Mouse (Mus musculus): ENCODE results near the gene Cript.
"Not testable (repeated sequence)": the region's sequence is repeated elsewhere in the genome, so short reads cannot be mapped to it uniquely, and the experiment has no call there.

The Cript gene

DNA sequence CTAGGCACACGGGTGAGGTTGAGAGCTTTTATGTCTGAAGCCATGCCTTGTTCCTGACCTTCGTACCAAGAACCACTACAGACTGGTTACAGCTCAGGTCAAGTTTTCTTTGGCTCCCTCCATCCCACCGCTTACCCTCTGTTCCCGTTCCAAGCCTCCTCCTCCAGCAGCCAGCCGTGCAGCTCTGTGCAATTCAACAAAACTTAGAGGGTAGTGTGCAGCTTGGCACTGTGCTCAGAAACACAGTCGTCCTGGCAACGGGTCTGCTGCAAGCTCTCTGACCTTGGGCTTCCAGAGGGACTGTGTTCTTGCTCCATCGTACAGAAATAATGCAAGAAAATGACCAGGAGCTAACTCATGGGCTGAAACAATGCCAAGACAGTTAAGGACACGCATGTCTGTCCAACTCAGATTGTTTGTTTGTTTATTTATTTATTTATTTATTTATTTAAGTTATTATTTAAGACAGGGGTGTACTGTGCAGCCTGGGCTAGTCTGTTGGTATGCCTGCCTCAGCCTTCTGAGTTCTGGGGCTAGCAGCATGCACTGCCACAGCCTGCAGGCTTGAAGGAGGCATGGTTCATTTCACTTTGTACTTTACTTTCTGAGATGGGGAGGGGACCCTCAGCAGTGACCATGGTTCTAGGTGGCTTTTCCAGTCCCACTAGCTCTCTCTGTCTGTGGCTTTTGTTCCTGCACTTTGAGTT lies 25.3 kb downstream of the Cript start:
- DNase-seq = no peak

DNA sequence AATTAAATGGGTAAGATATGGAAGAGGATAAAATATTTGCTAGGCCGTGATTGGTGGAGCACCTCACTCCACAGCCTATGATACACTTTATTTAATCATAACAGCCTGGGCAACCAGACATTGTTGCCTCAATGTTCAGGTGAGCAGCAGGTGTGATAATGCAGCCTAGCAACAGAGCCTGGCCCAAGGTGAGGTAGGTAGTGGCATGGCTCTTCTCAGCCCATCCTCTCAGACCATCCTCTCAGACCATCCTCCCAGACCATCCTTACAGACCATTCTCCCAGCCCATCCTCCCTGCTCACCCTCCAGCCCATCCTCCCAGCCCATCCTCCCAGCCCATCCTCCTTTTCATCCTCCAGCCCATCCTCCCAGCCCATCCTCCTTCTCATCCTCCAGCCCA lies 26.3 kb downstream of the Cript start:
- DNase-seq = no peak

DNA sequence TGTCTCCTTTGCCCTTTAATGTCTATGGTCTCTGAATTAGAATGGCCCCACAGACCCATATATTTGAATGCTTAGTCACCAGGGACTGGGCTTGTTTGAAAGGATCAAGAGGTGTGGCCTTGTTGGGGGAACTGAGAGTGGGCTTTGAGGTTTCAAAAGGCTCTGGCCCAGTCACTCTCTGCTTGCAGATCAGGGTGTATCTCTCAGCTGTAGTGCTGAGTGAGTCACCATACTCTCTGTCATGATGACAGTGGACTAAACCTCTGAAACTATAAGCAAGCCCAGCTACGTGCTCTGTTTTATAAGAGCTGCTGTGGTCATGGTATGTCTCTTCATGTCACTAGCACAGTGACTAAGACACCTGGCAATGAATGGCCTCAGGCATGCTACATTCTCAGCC lies 27.1 kb downstream of the Cript start:
- no peak for DNase-seq

DNA sequence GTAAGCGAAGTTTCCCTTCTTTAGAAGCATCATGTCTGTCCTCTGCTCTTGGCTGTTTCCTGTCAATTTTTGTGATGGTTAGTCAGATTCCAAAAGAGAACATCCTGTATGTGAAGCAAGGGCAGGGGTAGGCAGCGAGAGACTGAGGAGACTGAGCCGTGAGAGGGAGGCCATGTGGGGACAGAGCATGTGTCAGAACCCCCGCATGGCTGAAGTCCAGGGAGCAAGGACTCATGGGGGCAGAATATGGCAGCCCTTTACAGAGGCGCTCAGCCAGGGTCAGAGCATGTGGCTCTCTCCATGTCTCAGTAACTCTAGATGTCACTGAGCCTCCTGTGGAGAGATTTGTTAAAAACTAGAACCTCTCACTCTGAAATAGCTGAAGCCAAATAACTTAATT lies 28.6 kb downstream of the Cript start:
- DNase-seq = no peak

DNA sequence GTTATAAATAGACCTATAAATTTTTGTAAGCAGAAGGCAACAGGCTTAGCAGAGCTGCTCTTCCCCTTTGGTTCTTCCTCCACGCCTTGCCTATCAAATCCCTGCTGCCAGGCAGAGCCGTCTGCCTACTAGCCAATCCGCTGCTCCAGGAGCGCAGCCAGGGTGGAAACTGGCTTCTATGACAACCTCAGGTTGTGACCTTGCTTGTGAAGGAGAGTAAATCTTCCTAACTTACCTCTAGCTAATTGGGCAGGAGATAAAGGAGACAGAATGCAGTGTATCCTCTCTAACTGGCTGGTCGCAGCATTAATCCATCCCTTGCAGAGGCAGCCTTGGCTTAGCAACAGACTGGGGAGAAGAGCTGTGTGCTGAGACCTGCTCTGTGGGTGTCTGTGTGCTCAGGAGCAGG lies 29.7 kb downstream of the Cript start:
- peak; percentile 29 for DNase-seq

DNA sequence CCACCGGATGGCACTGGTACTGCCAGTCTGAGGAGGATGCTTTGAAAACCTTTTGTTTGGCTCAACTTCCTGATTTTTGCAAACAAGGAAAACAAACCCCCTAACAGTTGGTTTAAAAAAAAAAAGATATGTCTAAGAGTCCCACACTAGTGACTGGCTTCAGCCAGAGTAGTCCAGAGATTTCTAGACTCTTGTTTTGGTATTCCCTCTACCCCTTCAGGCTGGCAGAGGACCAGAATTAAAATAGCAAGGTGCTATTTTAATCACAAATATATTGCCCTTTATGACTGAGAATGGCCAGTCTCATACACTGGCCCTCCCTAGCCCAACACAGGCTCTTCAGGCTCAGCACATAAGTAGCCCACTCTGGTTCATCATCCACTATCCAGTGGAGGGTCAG lies 30.3 kb downstream of the Cript start:
- no peak for DNase-seq

DNA sequence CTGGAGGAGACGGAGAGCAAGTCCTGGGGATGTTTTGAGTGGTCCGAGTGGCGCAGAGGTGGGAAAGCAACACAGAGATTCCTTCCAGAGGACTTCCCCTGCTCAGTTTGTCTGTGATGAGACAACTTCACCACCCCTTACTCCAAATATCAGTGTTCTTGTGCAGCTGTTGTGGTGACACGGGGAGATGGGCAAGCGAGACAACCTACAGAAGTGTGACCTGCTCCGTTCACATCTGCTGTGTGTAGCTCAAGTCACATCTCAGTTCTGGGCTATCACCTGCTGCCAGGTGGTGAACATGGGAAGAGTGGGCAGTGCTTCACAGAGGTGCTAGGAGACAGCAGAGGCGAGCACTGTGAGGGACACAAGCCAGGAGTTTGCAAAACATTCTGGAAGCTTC lies 31.4 kb downstream of the Cript start:
- DNase-seq = no peak

DNA sequence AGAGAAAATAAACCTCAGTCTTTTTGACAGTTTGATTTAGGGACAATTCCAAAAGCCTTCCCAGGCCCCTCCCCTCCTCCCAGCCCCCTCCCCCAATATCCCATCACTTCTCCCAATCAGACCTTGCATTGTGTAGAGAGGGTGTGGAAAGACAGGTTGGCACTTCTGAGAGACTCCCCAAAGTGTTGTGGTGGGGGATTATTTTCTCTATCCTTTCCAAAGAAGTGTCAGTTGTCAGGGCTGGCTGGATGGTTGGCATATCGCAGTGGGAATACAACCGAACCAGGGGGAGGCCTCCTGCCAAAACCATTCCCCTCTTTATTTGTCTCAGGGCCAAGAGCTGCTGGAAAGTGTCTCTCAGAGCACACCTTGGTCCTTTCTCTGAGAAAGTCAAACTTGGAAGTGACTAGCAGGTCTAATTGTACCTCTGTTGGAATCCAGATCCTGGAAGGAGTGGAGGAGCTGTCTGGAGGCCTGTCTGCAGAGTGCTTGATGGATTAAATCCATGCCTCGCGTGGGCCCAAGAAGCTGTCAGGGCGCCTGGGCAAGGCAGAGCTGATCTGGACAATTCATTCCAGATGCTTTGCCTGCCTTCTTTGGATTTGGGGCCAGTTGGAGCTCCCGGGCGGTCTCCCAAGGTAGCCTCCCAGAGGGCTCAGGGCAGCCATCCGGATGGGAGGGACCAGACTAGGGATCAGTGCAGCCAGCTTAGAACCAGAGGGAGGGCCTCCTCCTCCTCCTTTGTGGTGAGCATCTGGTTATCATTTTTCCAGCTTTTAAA lies 32.3 kb downstream of the Cript start:
- DNase-seq = no peak

DNA sequence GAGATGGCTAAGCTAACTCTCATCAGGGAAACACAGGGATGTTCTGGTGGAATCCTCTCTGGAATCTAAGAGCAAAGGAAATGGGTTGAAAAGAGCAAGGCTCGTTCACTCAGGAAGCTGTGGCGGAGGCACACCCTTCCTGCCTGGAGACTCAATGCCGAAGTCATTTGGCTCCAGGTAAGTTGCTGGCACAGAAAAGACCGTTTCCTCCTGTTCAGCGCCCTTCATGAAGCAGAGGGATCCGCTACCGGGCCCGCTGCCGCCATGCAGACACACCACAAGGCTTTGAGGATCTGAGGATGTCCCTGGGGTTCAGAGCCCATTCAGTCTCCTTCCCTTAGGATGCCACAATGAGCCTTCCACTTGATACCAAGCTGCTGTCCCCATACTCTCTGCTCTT lies 37.3 kb downstream of the Cript start:
- peak; percentile 45 for DNase-seq

DNA sequence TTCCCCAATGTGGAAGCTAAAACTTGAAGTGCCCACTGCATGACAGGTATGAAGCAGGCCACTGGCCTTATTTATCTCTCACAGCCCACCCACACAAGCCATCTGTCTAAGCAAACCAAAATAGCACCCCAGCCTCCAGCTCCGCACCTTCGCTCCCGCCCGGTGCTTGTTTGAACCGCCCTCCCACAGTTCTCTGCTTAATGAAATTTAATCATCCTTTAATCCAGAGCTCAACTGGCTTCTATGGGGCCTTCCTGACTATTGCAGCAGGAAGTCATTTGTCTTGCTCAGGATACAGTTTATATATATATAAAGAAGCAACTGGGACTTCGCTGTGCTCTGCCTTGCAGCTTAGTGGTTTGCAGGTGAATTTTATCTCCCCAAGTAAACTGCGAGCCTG lies 38.1 kb downstream of the Cript start:
- no peak for DNase-seq

DNA sequence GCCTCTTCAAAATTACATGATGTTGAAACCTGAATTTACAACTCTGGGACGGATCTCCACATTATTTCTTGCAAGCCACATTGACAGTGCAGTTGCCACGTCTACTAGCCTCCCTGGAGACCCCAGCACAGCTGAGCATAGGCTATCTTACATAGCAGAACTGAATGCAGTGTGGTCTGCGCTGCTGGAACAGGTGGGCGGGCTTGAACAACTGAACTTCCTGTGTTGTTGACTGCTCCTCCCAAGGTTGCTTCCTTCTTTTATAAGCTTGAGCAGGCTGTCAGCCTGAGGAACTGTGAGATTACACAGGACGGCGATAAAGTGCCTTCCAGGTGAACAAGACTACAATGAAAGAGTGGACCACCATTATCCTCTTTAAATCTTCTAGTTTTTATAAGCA lies 38.6 kb downstream of the Cript start:
- DNase-seq = no peak

DNA sequence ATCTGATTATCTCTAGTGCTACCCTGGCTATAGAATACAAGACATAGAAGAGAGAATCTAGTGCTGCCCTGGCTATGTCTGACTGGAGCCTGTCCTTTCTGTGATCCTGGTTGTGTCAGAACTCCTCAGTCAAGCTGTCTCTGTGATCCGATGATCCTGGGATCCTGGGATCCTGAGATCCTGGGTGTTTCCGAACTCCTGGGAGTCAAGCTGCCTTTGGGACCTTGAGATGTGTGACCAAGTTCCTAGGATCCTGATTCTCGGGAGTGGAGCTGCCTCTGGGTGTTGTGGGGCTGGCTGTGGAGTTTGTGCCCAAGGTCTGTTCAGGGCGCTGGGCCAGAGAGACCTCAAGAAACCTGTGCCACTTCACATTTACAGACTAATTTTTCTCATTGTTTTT lies 43.6 kb downstream of the Cript start:
- no peak for DNase-seq

DNA sequence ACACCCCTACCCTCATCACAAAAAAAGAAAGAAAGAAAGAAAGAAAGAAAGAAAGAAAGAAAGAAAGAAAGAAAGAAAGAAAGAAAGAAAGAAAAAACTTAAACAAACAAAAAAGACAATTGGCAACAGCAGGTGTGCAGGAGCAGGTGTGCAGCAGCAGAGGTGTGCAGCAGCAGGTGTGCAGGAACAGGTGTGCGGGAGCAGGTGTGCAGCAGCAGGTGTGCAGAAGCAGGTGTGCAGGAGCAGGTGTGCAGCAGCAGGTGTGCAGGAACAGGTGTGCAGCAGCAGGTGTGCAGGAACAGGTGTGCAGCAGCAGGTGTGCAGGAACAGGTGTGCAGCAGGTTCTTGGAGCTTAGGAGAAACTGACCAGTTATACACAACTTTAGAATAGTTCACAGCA lies 46.8 kb downstream of the Cript start:
- not testable (repeated sequence) for DNase-seq

DNA sequence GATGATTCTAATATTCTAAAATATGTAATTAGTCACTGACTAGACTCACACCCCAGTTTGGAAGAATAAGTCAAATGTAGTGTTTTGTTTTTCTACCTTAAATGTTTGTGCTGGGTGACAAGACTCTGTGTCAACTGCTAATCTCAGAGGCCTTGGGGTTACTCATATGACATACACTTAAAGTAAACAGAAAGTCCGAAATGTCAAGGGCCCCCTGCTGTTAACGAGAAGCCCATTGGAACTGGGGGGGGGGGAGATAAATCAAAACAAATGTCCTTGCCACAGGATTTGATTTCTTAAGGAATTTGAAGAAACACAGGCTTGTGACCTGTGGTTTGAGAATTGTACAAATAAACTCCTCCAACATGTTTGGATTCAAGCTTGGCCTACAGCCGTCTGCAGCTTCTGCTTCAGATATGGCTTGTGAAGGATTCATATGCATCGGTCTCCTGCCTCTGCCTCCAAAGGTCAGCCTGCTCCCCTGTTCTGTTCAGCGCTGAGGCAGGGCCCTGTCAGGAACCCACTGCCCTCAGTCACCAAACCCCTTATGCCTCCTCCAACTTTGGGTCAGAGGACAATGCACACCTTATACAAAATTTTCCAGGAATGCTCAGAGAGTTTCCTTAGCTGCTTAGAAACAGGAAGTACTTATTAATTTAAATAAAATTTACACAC lies 47.6 kb downstream of the Cript start:
- DNase-seq = no peak

DNA sequence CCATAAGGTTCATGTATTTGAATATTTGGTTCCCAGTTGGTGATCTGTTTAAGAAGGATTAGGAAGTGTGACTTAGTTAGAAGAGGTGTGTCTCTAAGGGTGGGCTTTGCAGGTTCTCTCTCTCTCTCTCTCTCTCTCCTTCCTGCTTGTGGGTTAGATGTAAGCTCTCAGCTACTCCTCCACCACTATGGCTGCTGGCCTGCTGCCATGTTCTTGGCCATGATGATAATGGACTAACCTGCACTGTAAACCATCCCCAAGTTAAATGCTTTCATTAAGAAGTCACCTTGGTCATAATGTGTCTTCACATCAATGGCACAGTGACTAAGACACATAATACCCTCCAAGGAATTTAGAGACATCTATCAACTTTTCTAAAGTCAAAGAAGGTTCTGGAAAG lies 48.1 kb downstream of the Cript start:
- no peak for DNase-seq

DNA sequence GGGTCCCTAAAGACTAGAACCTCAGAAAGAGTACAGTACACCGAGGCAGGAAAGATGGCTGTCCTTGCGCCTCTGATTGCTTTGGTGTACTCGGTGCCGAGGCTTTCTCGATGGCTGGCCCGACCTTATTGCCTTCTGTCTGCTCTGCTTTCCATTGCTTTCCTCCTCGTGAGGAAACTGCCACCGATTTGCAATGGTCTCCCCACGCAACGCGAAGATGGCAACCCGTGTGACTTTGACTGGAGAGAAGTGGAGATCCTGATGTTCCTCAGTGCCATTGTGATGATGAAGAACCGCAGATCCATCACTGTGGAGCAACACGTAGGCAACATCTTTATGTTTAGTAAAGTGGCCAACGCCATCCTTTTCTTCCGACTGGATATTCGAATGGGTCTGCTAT lies 52.9 kb downstream of the Cript start:
- DNase-seq = not testable (repeated sequence)

DNA sequence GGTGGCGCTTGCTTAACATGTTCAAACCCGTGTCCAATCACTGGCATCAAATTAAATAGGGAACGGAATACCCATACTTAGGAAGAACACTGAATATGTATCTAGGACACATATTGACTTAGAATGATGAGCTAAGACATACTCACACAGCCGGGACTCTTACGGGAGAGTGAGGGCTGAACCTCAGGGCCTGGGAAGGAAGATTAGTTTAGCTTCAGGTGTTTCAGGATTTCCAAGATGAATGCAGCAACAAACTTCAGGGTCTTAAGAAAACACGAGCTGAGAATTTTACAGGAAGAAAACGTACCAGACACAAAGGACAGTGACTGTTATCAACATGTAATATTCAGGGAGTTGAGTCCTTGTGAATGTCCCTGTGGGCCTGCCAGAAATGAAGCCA lies 55.4 kb downstream of the Cript start:
- no peak for DNase-seq

DNA sequence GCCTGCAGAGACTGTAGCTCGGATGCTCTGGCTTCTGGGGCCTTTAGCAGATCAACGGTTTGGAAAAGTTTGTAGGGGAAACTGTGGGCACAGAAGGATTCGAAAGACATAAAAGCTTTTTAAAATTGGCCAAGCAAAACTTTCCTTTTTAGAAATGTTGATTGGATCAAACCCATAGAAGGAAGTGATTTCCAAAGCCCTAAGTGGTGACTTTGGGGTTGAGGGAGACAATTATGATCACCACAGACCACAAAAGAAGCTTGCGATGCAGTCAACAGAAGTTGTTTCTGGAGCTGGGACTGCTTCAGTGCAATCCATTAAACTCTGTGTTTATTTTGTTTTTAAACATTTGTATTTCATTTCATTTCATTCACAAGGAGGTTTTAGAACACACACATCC lies 57.2 kb downstream of the Cript start:
- no peak for DNase-seq

DNA sequence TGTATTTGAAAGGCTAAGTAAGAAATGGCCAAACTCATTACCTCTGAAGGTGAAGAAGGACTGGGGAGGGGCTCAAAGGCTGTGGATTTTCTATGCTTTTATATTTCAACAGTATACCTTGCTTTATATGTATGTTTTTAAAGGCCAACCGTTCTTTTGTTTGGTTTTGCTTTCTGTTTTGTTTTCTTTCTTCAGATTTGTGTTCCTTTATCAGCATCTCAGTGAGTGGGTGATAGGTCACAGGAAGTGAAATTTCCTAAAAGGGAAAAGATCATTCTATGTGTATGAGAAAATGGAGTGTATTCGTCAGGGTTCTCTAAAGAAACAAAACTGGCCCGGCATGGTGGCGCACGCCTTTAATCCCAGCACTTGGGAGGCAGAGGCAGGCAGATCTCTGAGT lies 58.3 kb downstream of the Cript start:
- no peak for DNase-seq
